Mouse (Mus musculus) layer of hippocampus, adult 6 months (tissue): ENCODE results near the gene Zfp980. TPM values are rescaled to one million over a fixed set of nuclear protein-coding genes. Genes with fewer than 3 reads are reported as not detected.

ENCODE experiments used
- long read RNA-seq, 2 experiments: library from polyadenylated mRNA; unstranded; transcript quantifications; one replicate each; pipeline ENCODE4 v2.0.0; 2019 to 2020
- polyA plus RNA-seq: library from polyadenylated mRNA; unstranded; fragments of <200 nt; fragmentation: Nextera tagmentation; gene quantifications from 2 replicates; pipeline ENCODE4 v1.2.3, GENCODE M21; 2021

The Zfp980 gene
- not detected in 2 replicates for polyA plus RNA-seq
- long read RNA-seq, experiment 1 = 0 reads
- long read RNA-seq, experiment 2 = 0 reads

GRCm38 (mm10) chr4:145670385-145670784, at the start of gene Zfp980:
Gene Zfp980 (plus strand): TSS chr4:145670685.

Other genes starting within 250 kb of the Zfp980 start
- gene Zfp990, start 159.9 kb upstream of the Zfp980 start, polyA plus RNA-seq = not detected in 2 replicates
- 0.10 TPM in 2 replicates for gene Gm13212, start 85.5 kb upstream of the Zfp980 start, polyA plus RNA-seq
- gene Zfp986, start 198.1 kb downstream of the Zfp980 start, polyA plus RNA-seq = not detected in 2 replicates